Mouse (Mus musculus) ovary, postnatal 14 days (tissue): ENCODE results near the gene Cenpp.
A peak's percentile ranks its signal among the peaks of the same experiment; 100 is the strongest.

Source experiments
- DNase-seq: peaks from one replicate; pipeline ENCODE4 v3.0.0; 2022; ENCODE audit warnings: low spot score

Gene Cenpp

GRCm38 (mm10) chr13:49461458-49462132 lies 191.0 kb downstream of the Cenpp start:
- DNase-seq, result no peak

- DNase-seq, result no peak
These were observed 191.7 kb downstream of the Cenpp start for GRCm38 (mm10) chr13:49460692-49461414.

GRCm38 (mm10) chr13:49460276-49460675 lies 192.3 kb downstream of the Cenpp start:
- no peak for DNase-seq

- DNase-seq, result peak; percentile 81
These were observed 203.3 kb downstream of the Cenpp start for GRCm38 (mm10) chr13:49449318-49449749.

- no peak for DNase-seq
These were observed 208.1 kb downstream of the Cenpp start for GRCm38 (mm10) chr13:49444451-49444850.

GRCm38 (mm10) chr13:49436170-49436569 lies 216.4 kb downstream of the Cenpp start:
- no peak for DNase-seq

- no peak for DNase-seq
These were observed 216.8 kb downstream of the Cenpp start for GRCm38 (mm10) chr13:49435745-49436144.

GRCm38 (mm10) chr13:49433268-49434029 lies 219.1 kb downstream of the Cenpp start:
- no peak for DNase-seq

GRCm38 (mm10) chr13:49430529-49430928 lies 222.1 kb downstream of the Cenpp start:
- DNase-seq, result no peak

- no peak for DNase-seq
These were observed 224.4 kb downstream of the Cenpp start for GRCm38 (mm10) chr13:49428042-49428675.

GRCm38 (mm10) chr13:49426736-49427135 lies 225.8 kb downstream of the Cenpp start:
- no peak for DNase-seq

- no peak for DNase-seq
These were observed 230.6 kb downstream of the Cenpp start for GRCm38 (mm10) chr13:49421959-49422358.

GRCm38 (mm10) chr13:49421606-49421917 lies 231.0 kb downstream of the Cenpp start:
- DNase-seq, result no peak

- peak; percentile 95 for DNase-seq
These were observed 231.6 kb downstream of the Cenpp start, which contains the start of gene Ippk for GRCm38 (mm10) chr13:49420754-49421605. Gene Ippk (plus strand): TSS chr13:49421249.
